Mouse (Mus musculus): ENCODE measurements around the gene Lilra6.

GRCm38 (mm10) chr7:3940915-3941314 lies 25.6 kb upstream of the Lilra6 start:
- no peak for TF ChIP-seq MAX (IDR thresholded peaks at IDR 0.05; ENCODE audit: low read length)
- TF ChIP-seq ETS1 (conservative IDR thresholded peaks at IDR 0.05; ENCODE audit: low read depth, low read length): no peak
- no peak for TF ChIP-seq JUN (IDR thresholded peaks at IDR 0.05; ENCODE audit: insufficient read depth, low read depth, low read length)
- TF ChIP-seq NRF1 (IDR thresholded peaks at IDR 0.05; ENCODE audit: low read depth, low read length): no peak
- no peak for TF ChIP-seq POLR2A (IDR thresholded peaks at IDR 0.05; ENCODE audit: low read depth, low read length)
